Mouse (Mus musculus) erythroblast, embryonic 14.5 days (primary cell): ENCODE measurements around the gene Gm21887.
"Not testable (repeated sequence)": the region's sequence is repeated elsewhere in the genome, so short reads cannot be mapped to it uniquely, and the experiment has no call there.

Experiments used
- GATA1 ChIP-seq: IDR thresholded peaks from 2 replicates; pipeline ENCODE4 v1.6.1; 2012; ENCODE audit warnings: low read length, inconsistent platforms, mixed read lengths
- TAL1 ChIP-seq: IDR thresholded peaks from 3 replicates; pipeline ENCODE4 v1.6.1; 2012; ENCODE audit warnings: low read length, inconsistent platforms, mixed read lengths

GRCm38 (mm10) chrX:169991128-169991873 is 18.2 kb upstream of the Gm21887 start:
- TF ChIP-seq GATA1, TAL1: not testable (repeated sequence)
